ENCODE assay signal across 8 mouse cellular contexts in the genomic region with DNA sequence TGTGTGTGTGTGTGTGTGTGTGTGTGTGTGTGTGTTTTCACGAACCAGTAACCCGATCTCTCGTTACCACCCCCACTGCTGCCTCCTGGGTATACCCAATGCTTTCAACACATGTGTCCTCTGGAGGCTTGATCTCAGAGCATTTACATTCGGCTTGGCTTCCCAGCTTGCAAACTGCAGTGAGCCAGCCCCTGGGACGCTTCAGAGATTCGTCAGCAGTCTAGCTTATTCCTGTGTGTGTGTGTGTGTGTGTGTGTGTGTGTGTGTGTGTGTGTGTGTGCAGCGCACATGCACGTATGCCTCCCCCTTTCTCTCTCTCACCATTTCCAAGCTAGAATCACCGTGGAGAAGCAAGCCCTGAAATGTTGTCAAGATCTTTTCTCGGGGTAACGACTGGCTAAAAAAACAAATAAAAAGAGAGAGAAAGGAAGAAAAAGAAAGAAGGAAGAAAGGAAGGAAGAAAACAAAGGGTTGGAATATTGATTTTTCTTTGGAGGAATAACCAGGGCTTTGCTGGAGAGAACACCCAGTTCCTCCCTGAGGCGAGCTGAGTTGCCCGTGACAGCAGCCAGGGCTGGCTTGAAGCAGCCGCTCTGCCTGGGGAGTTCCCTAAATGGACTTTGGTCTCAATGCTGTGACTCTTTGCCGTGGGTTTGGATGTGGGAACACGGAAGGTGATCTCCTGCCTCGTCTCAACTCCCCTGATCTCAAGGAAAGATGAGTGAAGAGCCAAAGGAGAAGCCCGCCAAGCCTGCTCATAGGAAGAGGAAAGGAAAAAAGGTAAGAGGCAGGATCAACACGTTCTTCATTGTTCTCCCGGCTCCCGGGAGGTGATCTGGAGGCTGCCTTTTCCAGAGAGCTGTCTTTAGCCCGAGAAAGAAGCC.
A peak's percentile ranks its signal among the peaks of the same experiment; 100 is the strongest.
DNase-seq lines count a peak whose midpoint lies in the region; ATAC-seq and TF ChIP-seq lines count a peak whose summit lies in the region.

No protein-coding gene starts in this region.

- intact Hi-C loops in left cerebral cortex, postnatal 10 days (cut with DNase I) = loop anchor here (5.0 to 10.0 kb wide), 3 partner anchors 66 to 121 kb away; no protein-coding TSS in a partner anchor

- H3K36me3 ChIP-seq in intestine, embryonic 15.5 days = no peaks in the 10 kb centered on the region
- H3K36me3 ChIP-seq in midbrain, embryonic 14.5 days (ENCODE audit: control insufficient read depth, insufficient read depth, low read length) = no peaks in the 10 kb centered on the region
- no peaks in the 10 kb centered on the region for H3K36me3 ChIP-seq in stomach, postnatal 0 days (ENCODE audit: control insufficient read depth, insufficient read depth, low read length)

- peak overlapping the region; percentile 64 for H3K4me2 ChIP-seq in intestine, embryonic 15.5 days (replicated peaks)
- H3K4me2 ChIP-seq in midbrain, embryonic 14.5 days (ENCODE audit: low read length) = peak overlapping the region; percentile 76
- peak overlapping the region; percentile 57 for H3K4me2 ChIP-seq in stomach, postnatal 0 days (replicated peaks; ENCODE audit: low read depth)

- ATAC-seq in intestine, embryonic 15.5 days = peak; percentile 94
- peak; percentile 74 for ATAC-seq in midbrain, embryonic 14.5 days (ENCODE audit: low FRiP score, low TSS enrichment)
- ATAC-seq in stomach, postnatal 0 days (ENCODE audit: low FRiP score, low TSS enrichment) = peak; percentile 90
- ATAC-seq in granulocyte monocyte progenitor cell, adult 5-6 weeks (replicated peaks; ENCODE audit: poor library complexity, severe bottlenecking) = no peak

- WGBS in intestine, embryonic 15.5 days = 3% methylated on average over 22 of the region's 22 CpGs
- 1% methylated on average over 22 of the region's 22 CpGs for WGBS in midbrain, embryonic 14.5 days
- 4% methylated on average over 22 of the region's 22 CpGs for WGBS in stomach, postnatal 0 days

- H3K27ac ChIP-seq in intestine, embryonic 15.5 days = peak overlapping the region; percentile 59; the same call in 1 of the 2 replicates
- H3K27ac ChIP-seq in midbrain, embryonic 14.5 days (replicated peaks; ENCODE audit: low read depth, low read length) = peak overlapping the region; percentile 96
- H3K27ac ChIP-seq in stomach, postnatal 0 days (replicated peaks) = peak overlapping the region; percentile 66

- peak; percentile 37 for DNase-seq in adrenal gland, postnatal 25 days
- peak; percentile 84 for DNase-seq in embryo, embryonic 10 days (ENCODE audit: low spot score)
- peak; percentile 42 for DNase-seq in gastrocnemius, postnatal 10 days
- DNase-seq in left cerebral cortex, postnatal 10 days (ENCODE audit: extremely low spot score in 1 of 2, low spot score in 2 of 2) = peak; percentile 66 to 75
- DNase-seq in midbrain, embryonic 14.5 days = peak; percentile 86
- DNase-seq in stomach, postnatal 0 days (ENCODE audit: low spot score) = peak; percentile 73

- peak overlapping the region; percentile 39 for H3K9ac ChIP-seq in intestine, embryonic 15.5 days
- H3K9ac ChIP-seq in midbrain, embryonic 14.5 days (replicated peaks; ENCODE audit: low read length) = peak overlapping the region; percentile 80
- peak overlapping the region; percentile 57 for H3K9ac ChIP-seq in stomach, postnatal 0 days (ENCODE audit: low read length)

- no peaks in the 10 kb centered on the region for H3K4me1 ChIP-seq in intestine, embryonic 15.5 days (replicated peaks)
- peaks cover 28% of the 10 kb centered on the region for H3K4me1 ChIP-seq in midbrain, embryonic 14.5 days (ENCODE audit: control insufficient read depth, insufficient read depth, low read length)
- no peaks in the 10 kb centered on the region for H3K4me1 ChIP-seq in stomach, postnatal 0 days (replicated peaks; ENCODE audit: control insufficient read depth, insufficient read depth)

- no peak for TF ChIP-seq CTCF in stomach, postnatal 0 days (IDR thresholded peaks at IDR 0.05; ENCODE audit: low read depth)

- H3K9me3 ChIP-seq in intestine, embryonic 15.5 days = no peaks in the 10 kb centered on the region
- H3K9me3 ChIP-seq in midbrain, embryonic 14.5 days (ENCODE audit: control insufficient read depth, low read length) = no peaks in the 10 kb centered on the region
- H3K9me3 ChIP-seq in stomach, postnatal 0 days (ENCODE audit: control insufficient read depth, low read length) = no peaks in the 10 kb centered on the region

- H3K27me3 ChIP-seq in intestine, embryonic 15.5 days (replicated peaks) = no peaks in the 10 kb centered on the region
- no peaks in the 10 kb centered on the region for H3K27me3 ChIP-seq in midbrain, embryonic 14.5 days (ENCODE audit: control insufficient read depth, insufficient read depth, low read length)
- H3K27me3 ChIP-seq in stomach, postnatal 0 days (ENCODE audit: control insufficient read depth, insufficient read depth, low read length) = no peaks in the 10 kb centered on the region

- TF ChIP-seq EP300 in stomach, postnatal 0 days (optimal IDR thresholded peaks at IDR 0.05) = no peak

- H3K4me3 ChIP-seq in intestine, embryonic 15.5 days (replicated peaks) = peak overlapping the region; percentile 43
- H3K4me3 ChIP-seq in midbrain, embryonic 14.5 days (replicated peaks; ENCODE audit: low read depth, low read length) = peak overlapping the region; percentile 64
- H3K4me3 ChIP-seq in stomach, postnatal 0 days (ENCODE audit: low read depth, low read length) = peak overlapping the region; percentile 43
